Mouse (Mus musculus): ENCODE data around the gene Gnaq.

Gene Gnaq

GRCm38 (mm10) chr19:16371680-16372079 is 239.0 kb downstream of the Gnaq start:
- no peak for DNase-seq (ENCODE audit: low spot score in 2 of 2)

- DNase-seq (ENCODE audit: low spot score in 2 of 2): peak; percentile 72 to 73
Measured at GRCm38 (mm10) chr19:16372752-16373486, 240.3 kb downstream of the Gnaq start.

GRCm38 (mm10) chr19:16375881-16376280 is 243.2 kb downstream of the Gnaq start:
- no peak for DNase-seq (ENCODE audit: low spot score in 2 of 2)

- DNase-seq (ENCODE audit: low spot score in 2 of 2): no peak
Measured at GRCm38 (mm10) chr19:16378565-16378964, 245.9 kb downstream of the Gnaq start.

- no peak for DNase-seq (ENCODE audit: low spot score in 2 of 2)
Measured at GRCm38 (mm10) chr19:16379687-16380086, 247.1 kb downstream of the Gnaq start.

GRCm38 (mm10) chr19:16382392-16382791 is 249.8 kb downstream of the Gnaq start:
- no peak for DNase-seq (ENCODE audit: low spot score in 2 of 2)

- no peak for DNase-seq (ENCODE audit: low spot score in 2 of 2)
Measured at GRCm38 (mm10) chr19:16383127-16383526, 250.5 kb downstream of the Gnaq start.

- DNase-seq (ENCODE audit: low spot score in 2 of 2): no peak
Measured at GRCm38 (mm10) chr19:16384094-16384493, 251.5 kb downstream of the Gnaq start.

- no peak for DNase-seq (ENCODE audit: low spot score in 2 of 2)
Measured at GRCm38 (mm10) chr19:16384957-16385356, 252.3 kb downstream of the Gnaq start.

- no peak for DNase-seq (ENCODE audit: low spot score in 2 of 2)
Measured at GRCm38 (mm10) chr19:16386514-16386913, 253.9 kb downstream of the Gnaq start.

GRCm38 (mm10) chr19:16390192-16390795 is 257.7 kb downstream of the Gnaq start:
- DNase-seq (ENCODE audit: low spot score in 2 of 2): no peak

GRCm38 (mm10) chr19:16394381-16394780 is 261.8 kb downstream of the Gnaq start:
- no peak for DNase-seq (ENCODE audit: low spot score in 2 of 2)

GRCm38 (mm10) chr19:16403101-16403500 is 270.5 kb downstream of the Gnaq start:
- DNase-seq (ENCODE audit: low spot score in 2 of 2): no peak

GRCm38 (mm10) chr19:16407727-16408126 is 275.1 kb downstream of the Gnaq start:
- no peak for DNase-seq (ENCODE audit: low spot score in 2 of 2)

- no peak for DNase-seq (ENCODE audit: low spot score in 2 of 2)
Measured at GRCm38 (mm10) chr19:16411302-16411701, 278.7 kb downstream of the Gnaq start.

- no peak for DNase-seq (ENCODE audit: low spot score in 2 of 2)
Measured at GRCm38 (mm10) chr19:16418086-16418663, 285.5 kb downstream of the Gnaq start.

GRCm38 (mm10) chr19:16425596-16425995 is 293.0 kb downstream of the Gnaq start:
- no peak for DNase-seq (ENCODE audit: low spot score in 2 of 2)

- DNase-seq (ENCODE audit: low spot score in 2 of 2): no peak
Measured at GRCm38 (mm10) chr19:16431368-16431767, 298.7 kb downstream of the Gnaq start.

- no peak for DNase-seq (ENCODE audit: low spot score in 2 of 2)
Measured at GRCm38 (mm10) chr19:16434879-16435278, 302.2 kb downstream of the Gnaq start.

GRCm38 (mm10) chr19:16435531-16436231 is 303.1 kb downstream of the Gnaq start, which contains the start of gene Gna14:
Gna14 (plus strand) TSS chr19:16435762.
- peak; percentile 40 to 50 for DNase-seq (ENCODE audit: low spot score in 2 of 2)

- DNase-seq (ENCODE audit: low spot score in 2 of 2): peak in 1 of 2 experiments; percentile 6
Measured at GRCm38 (mm10) chr19:16436335-16437169, 303.9 kb downstream of the Gnaq start.

All from thymus, postnatal 10 days (tissue).